Mouse (Mus musculus) adrenal gland, postnatal 10 days (tissue): ENCODE measurements around the gene Sprr1b. TPM values are rescaled to one million over a fixed set of nuclear protein-coding genes. Genes with fewer than 3 reads are reported as not detected.

Experiments used
- DNase-seq: peaks from one replicate; pipeline ENCODE4 v3.0.0; 2021; ENCODE audit warnings: mixed read lengths
- long read RNA-seq, 2 experiments: library from polyadenylated mRNA; stranded (forward); transcript quantifications; one replicate each; pipeline ENCODE4 v2.0.0; 2021
- total RNA-seq, 2 experiments: library from RNA; stranded (reverse); gene quantifications; 2 replicates each; pipeline ENCODE4 v1.2.3; 2021

Gene Sprr1b
- not detected for total RNA-seq
- long read RNA-seq, experiment 1: 0 reads
- long read RNA-seq, experiment 2: 0 reads

DNA sequence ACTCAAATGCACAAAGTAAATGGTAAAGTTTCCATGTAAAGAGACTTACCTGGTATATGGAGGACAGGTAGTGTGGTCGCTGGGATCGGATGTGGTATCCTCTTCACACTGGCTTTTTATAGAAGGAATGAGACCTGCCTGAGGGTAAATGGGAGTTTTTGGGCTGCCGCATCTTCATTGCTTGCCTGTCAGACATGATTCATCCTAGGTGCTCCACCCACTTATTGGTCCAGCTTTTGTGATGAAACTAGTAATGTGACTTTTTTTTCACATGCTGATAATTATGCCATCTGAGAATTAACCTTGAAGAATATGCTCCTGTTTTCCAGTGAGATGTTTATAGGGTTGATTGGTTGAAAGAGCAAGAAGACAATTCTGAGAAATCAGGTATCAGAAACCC lies at the start of gene Sprr1b:
Sprr1b (minus strand) TSS at position 101 of the 400 bp plus-strand sequence.
- no peak for DNase-seq

- DNase-seq: no peak
Measured at GRCm38 (mm10) chr3:92486307-92486706, 47.7 kb upstream of the Sprr1b start.

- DNase-seq: peak; percentile 9
Measured at GRCm38 (mm10) chr3:92485863-92486262, 47.3 kb upstream of the Sprr1b start, which contains the start of gene Sprr1a. Gene Sprr1a (minus strand): TSS chr3:92485895.

- peak; percentile 19 for DNase-seq
Measured at GRCm38 (mm10) chr3:92481249-92481648, 42.7 kb upstream of the Sprr1b start.

GRCm38 (mm10) chr3:92470111-92470510 lies 31.5 kb upstream of the Sprr1b start:
- no peak for DNase-seq

- no peak for DNase-seq
Measured at GRCm38 (mm10) chr3:92467424-92467823, 28.8 kb upstream of the Sprr1b start.

DNA sequence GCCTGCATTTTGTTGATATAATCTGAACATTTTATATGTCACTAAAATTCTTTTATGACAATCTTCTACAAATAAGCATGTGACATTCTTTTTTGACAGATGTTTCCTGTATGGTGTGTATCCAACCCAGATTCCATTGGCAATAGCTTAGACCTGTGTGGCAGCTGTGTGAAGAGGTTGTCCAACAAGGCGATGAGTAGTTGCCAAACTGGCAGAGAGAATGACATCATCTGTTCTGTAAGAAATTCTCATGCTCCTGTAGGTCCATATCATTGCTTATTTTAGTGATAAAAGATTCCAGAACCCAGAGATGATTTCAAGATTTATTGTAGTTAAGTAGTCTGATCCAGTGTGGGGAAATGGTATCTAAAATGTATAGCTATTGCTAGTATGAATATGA lies 28.0 kb upstream of the Sprr1b start:
- no peak for DNase-seq

GRCm38 (mm10) chr3:92458620-92459019 lies 20.0 kb upstream of the Sprr1b start, which contains the start of gene Sprr3:
Gene Sprr3 (minus strand): TSS chr3:92458720.
- DNase-seq: no peak

DNA sequence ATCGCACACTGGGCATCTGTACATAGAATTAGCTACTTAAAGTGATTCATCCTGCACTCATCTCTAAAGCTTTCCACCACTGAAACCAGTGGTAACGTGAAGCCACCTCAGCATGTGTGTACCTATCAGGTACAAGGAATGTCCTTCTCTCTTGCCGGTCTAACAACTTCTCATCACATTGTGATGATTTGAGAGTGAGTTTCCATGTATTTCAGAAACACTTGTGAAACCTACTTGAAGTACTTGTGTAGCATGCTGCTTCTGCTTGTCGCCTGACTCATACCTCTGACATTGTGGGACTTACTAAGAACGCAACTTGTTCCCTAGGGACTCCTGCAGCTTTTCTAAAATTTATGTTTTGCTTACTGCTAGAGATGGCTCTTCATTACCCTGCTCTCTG lies 16.6 kb upstream of the Sprr1b start:
- no peak for DNase-seq

DNA sequence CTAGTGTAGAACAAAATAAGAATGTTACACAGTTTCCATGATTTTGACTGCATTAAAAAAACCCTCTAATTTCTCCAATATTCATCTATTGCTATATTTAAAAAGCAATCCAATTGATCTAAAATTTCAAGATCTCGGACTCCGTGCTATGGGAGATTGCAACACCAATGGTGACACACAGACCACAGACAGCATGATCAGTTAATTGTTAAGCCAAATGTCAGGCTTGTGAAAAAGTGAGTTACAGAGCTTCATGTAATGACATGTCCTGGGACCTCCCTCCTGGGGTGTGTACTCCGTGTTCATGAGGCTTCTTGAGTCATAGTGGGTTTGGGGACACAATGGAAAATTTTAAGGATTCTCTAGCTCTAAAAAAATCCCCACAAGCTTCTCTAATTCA lies 1.6 kb upstream of the Sprr1b start:
- no peak for DNase-seq

DNA sequence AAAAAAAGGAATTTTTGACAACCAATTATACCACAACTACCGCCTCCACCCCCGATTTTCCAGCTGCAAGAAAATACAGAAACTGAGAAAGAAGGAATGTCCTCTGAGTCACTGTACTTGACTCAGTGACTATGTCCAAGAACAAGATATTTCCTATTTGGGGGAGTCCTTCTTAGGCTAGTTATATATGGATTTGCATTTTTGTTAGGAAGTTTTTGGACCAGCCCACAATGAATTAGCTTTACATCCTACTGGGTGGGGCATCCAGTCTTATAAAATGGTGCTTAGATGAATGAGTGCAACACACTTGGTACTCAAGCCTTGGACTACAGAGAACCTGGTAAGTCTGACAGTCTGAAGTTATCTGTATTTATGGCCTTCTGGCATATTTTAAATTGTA lies 6.3 kb downstream of the Sprr1b start, which contains the start of gene Sprr2k:
Sprr2k (plus strand) TSS at position 301 of the 400 bp plus-strand sequence.
- no peak for DNase-seq

DNA sequence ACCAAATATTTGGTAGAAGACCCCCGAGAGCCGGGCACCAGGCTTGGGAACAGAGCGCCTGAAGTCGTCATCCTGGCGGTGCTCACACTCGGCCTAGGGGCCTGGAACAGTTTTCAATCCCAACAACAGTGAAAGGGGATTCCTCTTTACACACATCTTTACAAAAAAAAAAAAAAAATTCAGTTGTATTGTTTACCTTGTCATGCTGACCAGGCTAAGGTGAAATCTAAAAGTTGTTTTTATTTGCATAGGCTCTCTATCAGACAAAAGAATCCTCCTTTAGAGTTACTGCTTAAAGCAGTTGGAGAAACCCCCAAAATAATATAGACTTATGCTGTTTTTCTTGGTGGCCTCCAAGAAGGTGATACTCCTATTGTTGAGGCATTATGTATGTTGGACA lies 9.3 kb downstream of the Sprr1b start, which contains the start of gene Gm9774:
Gm9774 (minus strand) TSS at position 101 of the 400 bp plus-strand sequence.
- DNase-seq: no peak

- no peak for DNase-seq
Measured at GRCm38 (mm10) chr3:92417782-92418181, 20.8 kb downstream of the Sprr1b start, which contains the start of gene Sprr2j-ps. Gene Sprr2j-ps (plus strand): TSS chr3:92418082.

DNA sequence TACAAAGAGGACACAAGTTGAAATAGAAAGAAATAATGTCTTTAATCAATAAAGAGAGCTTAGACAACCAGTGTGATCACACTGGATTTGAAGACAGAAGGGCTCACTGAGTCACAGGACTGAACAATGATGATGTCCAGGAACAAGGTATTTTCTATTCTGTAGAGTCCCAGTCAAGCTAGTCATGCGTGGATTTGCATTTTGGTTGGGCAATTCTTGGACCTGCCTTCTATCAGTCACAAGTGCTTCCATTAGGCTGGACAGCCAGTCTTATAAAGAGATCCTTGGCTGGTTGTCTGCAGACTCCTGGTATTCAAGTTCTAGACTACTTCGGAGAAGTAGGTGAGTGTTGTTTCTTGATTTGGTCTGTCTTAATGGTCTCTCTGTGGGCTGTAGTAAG lies 30.9 kb downstream of the Sprr1b start, which contains the start of gene Sprr2i:
Sprr2i (plus strand) TSS at position 301 of the 400 bp plus-strand sequence.
- DNase-seq: no peak

- DNase-seq: no peak
Measured at GRCm38 (mm10) chr3:92394301-92394700, 44.3 kb downstream of the Sprr1b start.

Other genes starting within 250 kb of the Sprr1b start
- not detected for gene Sprr2a1, start 223.0 kb downstream of the Sprr1b start, total RNA-seq
- gene Sprr2a2, start 222.9 kb downstream of the Sprr1b start, total RNA-seq: not detected
- gene Sprr2a3, start 153.4 kb downstream of the Sprr1b start, total RNA-seq: not detected
- not detected for gene Sprr2b, start 122.2 kb downstream of the Sprr1b start, total RNA-seq
- not detected for gene Sprr2d, start 99.6 kb downstream of the Sprr1b start, total RNA-seq
- gene Sprr2e, start 86.6 kb downstream of the Sprr1b start, total RNA-seq: not detected
- gene Sprr2f, start 73.6 kb downstream of the Sprr1b start, total RNA-seq: not detected
- not detected for gene Sprr2h, start 53.1 kb downstream of the Sprr1b start, total RNA-seq
- gene Sprr2i, start 30.8 kb downstream of the Sprr1b start, total RNA-seq: not detected
- gene Sprr2j-ps, start 20.7 kb downstream of the Sprr1b start, total RNA-seq: not detected
- gene Gm9774, start 9.4 kb downstream of the Sprr1b start, total RNA-seq: 10 to 100 TPM in 1 of 2 experiments, 1 to 10 TPM in 1; 8.2 to 10.7 TPM
- gene Sprr2k, start 6.2 kb downstream of the Sprr1b start, total RNA-seq: not detected
- gene Sprr3, start 19.9 kb upstream of the Sprr1b start, total RNA-seq: not detected
- gene Sprr1a, start 47.1 kb upstream of the Sprr1b start, total RNA-seq: not detected
- not detected for gene Sprr4, start 61.7 kb upstream of the Sprr1b start, total RNA-seq
- not detected for gene 2310046K23Rik, start 95.7 kb upstream of the Sprr1b start, total RNA-seq
- not detected for gene Ivl, start 134.9 kb upstream of the Sprr1b start, total RNA-seq
- not detected for gene Smcp, start 150.2 kb upstream of the Sprr1b start, total RNA-seq
- gene 2210017I01Rik, start 168.7 kb upstream of the Sprr1b start, total RNA-seq: not detected
- gene Lce6a, start 182.9 kb upstream of the Sprr1b start, total RNA-seq: not detected
- gene Lce1a1, start 209.5 kb upstream of the Sprr1b start, total RNA-seq: not detected
- gene Lce1b, start 218.1 kb upstream of the Sprr1b start, total RNA-seq: not detected
- gene Lce1a2, start 231.5 kb upstream of the Sprr1b start, total RNA-seq: not detected
- gene Lce1c, start 240.5 kb upstream of the Sprr1b start, total RNA-seq: not detected
- not detected for gene Lce1d, start 248.4 kb upstream of the Sprr1b start, total RNA-seq